Mouse (Mus musculus): ENCODE data around the gene Slco1a4. TPM values are rescaled to one million over a fixed set of nuclear protein-coding genes. Genes with fewer than 3 reads are reported as not detected.

Gene Slco1a4
- 0.20 TPM for polyA plus RNA-seq (2015; fragmentation: Illumina TruSeq; extraction: RNeasy Lipid Tissue Mini Kit (QIAGEN cat#74804); ENCODE audit: insufficient read depth, low read depth, low replicate concordance)

GRCm38 (mm10) chr6:141856085-141856484, at the start of gene Slco1a4:
Gene Slco1a4 (minus strand): TSS chr6:141856199.

GRCm38 (mm10) chr6:141773710-141774109, 82.3 kb downstream of the Slco1a4 start, which contains the start of gene Gm5724:
Gene Gm5724 (minus strand): TSS chr6:141773810.

Other genes with a start within 250 kb of the Slco1a4 start
- not detected for gene Slco1b2, start 226.7 kb downstream of the Slco1a4 start, polyA plus RNA-seq (2015; fragmentation: Illumina TruSeq; extraction: RNeasy Lipid Tissue Mini Kit (QIAGEN cat#74804); ENCODE audit: insufficient read depth, low read depth, low replicate concordance)
- gene Gm5724, start 82.4 kb downstream of the Slco1a4 start, polyA plus RNA-seq (2015; fragmentation: Illumina TruSeq; extraction: RNeasy Lipid Tissue Mini Kit (QIAGEN cat#74804); ENCODE audit: insufficient read depth, low read depth, low replicate concordance): not detected
- gene Slco1a1, start 90.8 kb upstream of the Slco1a4 start, polyA plus RNA-seq (2015; fragmentation: Illumina TruSeq; extraction: RNeasy Lipid Tissue Mini Kit (QIAGEN cat#74804); ENCODE audit: insufficient read depth, low read depth, low replicate concordance): not detected
- not detected for gene Gm6614, start 155.2 kb upstream of the Slco1a4 start, polyA plus RNA-seq (2015; fragmentation: Illumina TruSeq; extraction: RNeasy Lipid Tissue Mini Kit (QIAGEN cat#74804); ENCODE audit: insufficient read depth, low read depth, low replicate concordance)

All from pancreas, adult 10 weeks (tissue).